Mouse (Mus musculus) bone marrow macrophage, adult 2 months (primary cell): ENCODE measurements around the gene Esrrg.

Source experiments
- CTCF ChIP-seq: IDR thresholded peaks from 2 replicates; pipeline ENCODE4 v1.5.1; 2012; ENCODE audit warnings: low read depth, mild to moderate bottlenecking, low read length, moderate library complexity
- POLR2A ChIP-seq: IDR thresholded peaks from 2 replicates; pipeline ENCODE4 v1.6.1; 2012; ENCODE audit warnings: mild to moderate bottlenecking, low read depth, low read length, borderline replicate concordance

GRCm38 (mm10) chr1:187799300-187799699, 190.7 kb downstream of the Esrrg start:
- TF ChIP-seq POLR2A (no peak), CTCF (no peak)
